Mouse (Mus musculus) gastrocnemius, adult 2 months (tissue): ENCODE results near the gene Pnpla6. TPM values are rescaled to one million over a fixed set of nuclear protein-coding genes. Genes with fewer than 3 reads are reported as not detected.
"Not testable (repeated sequence)": the region's sequence is repeated elsewhere in the genome, so short reads cannot be mapped to it uniquely, and the experiment has no call there.

Experiments
- DNase-seq: peaks from one replicate; pipeline ENCODE4 v3.0.0; 2022
- H3K27ac ChIP-seq: fragments of 200-600 bp; 2 replicates; pipeline ENCODE4 v1.8.1; 2022; ENCODE audit warnings: mild to moderate bottlenecking
- H3K4me3 ChIP-seq: fragments of 200-600 bp; 2 replicates; pipeline ENCODE4 v1.8.1; 2022; ENCODE audit warnings: mild to moderate bottlenecking, moderate library complexity
- CTCF ChIP-seq: fragments of 200-600 bp; IDR thresholded peaks from 2 replicates; pipeline ENCODE4 v1.8.1; 2022; ENCODE audit warnings: antibody characterized with exemption, mild to moderate bottlenecking, moderate library complexity
- intact Hi-C: fragments of 180-260 bp; cut with DNase I; formaldehyde crosslinking; loops from one replicate; pipeline ENCODE4 v1.15.1; 2025
- total RNA-seq, 2 experiments: library from RNA; stranded (reverse); gene quantifications; 2 replicates each; pipeline ENCODE4 v1.2.3; 2021

The Pnpla6 gene
- total RNA-seq, 2 experiments from 2014 or later, result 8.7 to 9.3 TPM

- no peak overlapping the region for H3K4me3 ChIP-seq
- intact Hi-C loops, result no loop called here
- no peak for TF ChIP-seq CTCF
- no peak for DNase-seq
- H3K27ac ChIP-seq, result no peak overlapping the region
Measured at GRCm38 (mm10) chr8:3552240-3552639, 37.1 kb downstream of the Pnpla6 start.

GRCm38 (mm10) chr8:3556114-3556513, 40.9 kb downstream of the Pnpla6 start:
- TF ChIP-seq CTCF, result no peak
- Histone ChIP-seq H3K4me3 (no peak overlapping the region), H3K27ac (no peak overlapping the region)
- intact Hi-C loops, result no loop called here
- no peak for DNase-seq

GRCm38 (mm10) chr8:3567641-3568371, 52.6 kb downstream of the Pnpla6 start, which contains the start of gene C330021F23Rik:
TSS of gene C330021F23Rik (plus strand) at chr8:3567990.
- TF ChIP-seq CTCF, result no peak
- no peak for DNase-seq
- intact Hi-C loops, result no loop called here

GRCm38 (mm10) chr8:3568378-3568777, 53.2 kb downstream of the Pnpla6 start:
- DNase-seq, result no peak
- no peak for TF ChIP-seq CTCF
- no peak overlapping the region for H3K4me3 ChIP-seq
- no peak overlapping the region for H3K27ac ChIP-seq
- intact Hi-C loops, result no loop called here

More at GRCm38 (mm10) chr8:3567641-3568371, 52.6 kb downstream of the Pnpla6 start, which contains the start of gene C330021F23Rik:
- H3K27ac ChIP-seq, result no peak within 1 kb of the TSS
- H3K4me3 ChIP-seq, result peak within 1 kb of the TSS; percentile 20; the same call in 1 of the 2 replicates

GRCm38 (mm10) chr8:3569784-3570183, 54.6 kb downstream of the Pnpla6 start:
- DNase-seq, result no peak
- H3K27ac ChIP-seq, result no peak overlapping the region
- no peak overlapping the region for H3K4me3 ChIP-seq
- intact Hi-C loops, result no loop called here
- no peak for TF ChIP-seq CTCF

- Histone ChIP-seq H3K4me3 (no peak overlapping the region), H3K27ac (no peak overlapping the region)
- no peak for TF ChIP-seq CTCF
- DNase-seq, result no peak
- intact Hi-C loops, result no loop called here
Measured at GRCm38 (mm10) chr8:3574546-3574945, 59.4 kb downstream of the Pnpla6 start.

- no peak for TF ChIP-seq CTCF
- intact Hi-C loops, result no loop called here
- no peak overlapping the region for H3K4me3 ChIP-seq
- DNase-seq, result no peak
- no peak overlapping the region for H3K27ac ChIP-seq
Measured at GRCm38 (mm10) chr8:3576211-3576960, 61.2 kb downstream of the Pnpla6 start.

- no peak for TF ChIP-seq CTCF
- no peak overlapping the region for H3K4me3 ChIP-seq
- DNase-seq, result no peak
- H3K27ac ChIP-seq, result no peak overlapping the region
- intact Hi-C loops, result no loop called here
Measured at GRCm38 (mm10) chr8:3579390-3580364, 64.5 kb downstream of the Pnpla6 start.

GRCm38 (mm10) chr8:3581961-3582360, 66.8 kb downstream of the Pnpla6 start:
- DNase-seq, intact Hi-C loops, H3K27ac ChIP-seq, H3K4me3 ChIP-seq: not testable (repeated sequence)

- TF ChIP-seq CTCF, result no peak
- Histone ChIP-seq H3K27ac (no peak overlapping the region), H3K4me3 (no peak overlapping the region)
- DNase-seq, result no peak
- intact Hi-C loops, result no loop called here
Measured at GRCm38 (mm10) chr8:3586452-3586851, 71.3 kb downstream of the Pnpla6 start.

- intact Hi-C loops, result no loop called here
- Histone ChIP-seq H3K27ac (no peak within 1 kb of the TSS), H3K4me3 (peak within 1 kb of the TSS; percentile 76)
- TF ChIP-seq CTCF, result no peak
- DNase-seq, result no peak
Measured at GRCm38 (mm10) chr8:3586993-3587390, 71.8 kb downstream of the Pnpla6 start, which contains the start of gene Camsap3. TSS of gene Camsap3 (plus strand) at chr8:3587293.
